Mouse (Mus musculus): ENCODE results near the gene 9130213A22Rik.
A peak's percentile ranks its signal among the peaks of the same experiment; 100 is the strongest.

GRCm38 (mm10) chr11:69133923-69134621 lies 11.7 kb upstream of the 9130213A22Rik start:
- TF ChIP-seq CTCF (IDR thresholded peaks at IDR 0.05; ENCODE audit: borderline replicate concordance, control insufficient read depth, extremely low read depth, insufficient read depth, low read length, poor library complexity) (peak; percentile 49; the same call in 1 of the 2 replicates), POLR2A (IDR thresholded peaks at IDR 0.05; ENCODE audit: control insufficient read depth, extremely low read depth, insufficient read depth, low read length, poor library complexity) (no peak)
